Mouse (Mus musculus) MEL (cell line): ENCODE measurements at regions not wholly inside any gene's neighbourhood (a gene's known extent, or its start where the extent isn't known, plus 50 kb on each side); places are given as distances from the start of the nearest gene placed in this dataset.

Experiments
- CTCF ChIP-seq, 3 experiments: IDR thresholded peaks in 2 of 3; conservative IDR thresholded peaks in 1 of 3; 2 replicates each; pipeline ENCODE4 v1.5.1; 2011 to 2012; ENCODE audit warnings: low read length in 3 of 3, low read depth in 2 of 3, mild to moderate bottlenecking in 2 of 3, improper control_type of control experiment in 1 of 3, inconsistent platforms in 1 of 3, mixed read lengths in 1 of 3, moderate library complexity in 1 of 3; ENCODE audit not compliant: control insufficient read depth in 1 of 3, insufficient read depth in 1 of 3, poor library complexity in 1 of 3, severe bottlenecking in 1 of 3
- ELF1 ChIP-seq: IDR thresholded peaks from 2 replicates; pipeline ENCODE4 v1.6.1; 2014; ENCODE audit warnings: low read depth, mild to moderate bottlenecking, inconsistent platforms, low read length, improper control_type of control experiment, moderate library complexity
- GATA1 ChIP-seq: IDR thresholded peaks from 2 replicates; pipeline ENCODE4 v1.6.1; 2011; ENCODE audit warnings: low read depth, low read length, improper control_type of control experiment
- HCFC1 ChIP-seq: IDR thresholded peaks from 2 replicates; pipeline ENCODE4 v1.6.1; 2012; ENCODE audit warnings: low read depth, mild to moderate bottlenecking, inconsistent platforms, low read length, improper control_type of control experiment, moderate library complexity
- MYC ChIP-seq: IDR thresholded peaks from 2 replicates; pipeline ENCODE4 v1.6.1; 2011; ENCODE audit warnings: low read depth, mild to moderate bottlenecking, low read length, improper control_type of control experiment, moderate library complexity
- NELFE ChIP-seq: IDR thresholded peaks from 2 replicates; pipeline ENCODE4 v1.6.1; 2011; ENCODE audit warnings: low read depth, low read length, improper control_type of control experiment
- POLR2A ChIP-seq, 2 experiments: IDR thresholded peaks; 2 replicates each; pipeline ENCODE4 v1.6.1; 2011 to 2012; ENCODE audit warnings: low read length in 2 of 2, mild to moderate bottlenecking in 2 of 2, control low read depth in 1 of 2, improper control_type of control experiment in 1 of 2, low read depth in 1 of 2, moderate library complexity in 1 of 2; ENCODE audit not compliant: control insufficient read depth in 1 of 2, insufficient read depth in 1 of 2, poor library complexity in 1 of 2
- USF1 ChIP-seq: IDR thresholded peaks from 2 replicates; pipeline ENCODE4 v1.6.1; 2014; ENCODE audit warnings: low read depth, mild to moderate bottlenecking, inconsistent platforms, low read length, improper control_type of control experiment, moderate library complexity
- ZNF384 ChIP-seq: IDR thresholded peaks from 2 replicates; pipeline ENCODE4 v1.6.1; 2012; ENCODE audit warnings: low read depth, mild to moderate bottlenecking, inconsistent platforms, low read length, improper control_type of control experiment

GRCm38 (mm10) chr1:152282106-152282505 is 104.4 kb downstream of the Tsen15 start:
- no peak for TF ChIP-seq USF1
- TF ChIP-seq POLR2A (IDR thresholded peaks at IDR 0.05; ENCODE audit: control insufficient read depth in 1 of 2, insufficient read depth in 1 of 2, low read depth in 1 of 2, low read length in 2 of 2, poor library complexity in 1 of 2) = no peak
- TF ChIP-seq ZNF384 = no peak
- no peak for TF ChIP-seq MYC
- no peak for TF ChIP-seq CTCF (IDR thresholded peaks at IDR 0.05 in 2 of 3, conservative IDR thresholded peaks at IDR 0.05 in 1 of 3; ENCODE audit: control insufficient read depth in 1 of 3, insufficient read depth in 1 of 3, low read depth in 2 of 3, low read length in 3 of 3, poor library complexity in 1 of 3, severe bottlenecking in 1 of 3)
- no peak for TF ChIP-seq GATA1
- no peak for TF ChIP-seq NELFE
- no peak for TF ChIP-seq HCFC1
- TF ChIP-seq ELF1 = no peak
